Mouse (Mus musculus): ENCODE data around the gene Ptcd3. TPM values are rescaled to one million over a fixed set of nuclear protein-coding genes. Genes with fewer than 3 reads are reported as not detected.
A peak's percentile ranks its signal among the peaks of the same experiment; 100 is the strongest.

The Ptcd3 gene
- polyA plus RNA-seq (2012; rRNA removed) = 5.2 and 10.0 TPM in 2 replicates

GRCm38 (mm10) chr6:71908481-71909381 is at the start of gene Ptcd3, which contains the start of gene Polr1a:
Gene Ptcd3 (minus strand): TSS chr6:71908750.
Gene Polr1a (plus strand): TSS chr6:71909053.
- Histone ChIP-seq H3K4me3 (replicated peaks; ENCODE audit: extremely low read depth, low read depth, low read length) (peak within 1 kb of the TSS; percentile 90), H3K4me1 (ENCODE audit: control insufficient read depth, insufficient read depth, low read length) (peaks cover 6% of the 10 kb centered on the region)
- TF ChIP-seq POLR2A (IDR thresholded peaks at IDR 0.05; ENCODE audit: borderline replicate concordance, extremely low read depth, low read depth, low read length) = peak; percentile 85
- TF ChIP-seq CTCF (IDR thresholded peaks at IDR 0.05; ENCODE audit: insufficient read depth, low read length) = no peak
- DNase-seq = peak; percentile 90
- under 1% methylated on average over 58 of the region's 58 CpGs for WGBS

- Histone ChIP-seq H3K4me3 (replicated peaks; ENCODE audit: extremely low read depth, low read depth, low read length) (no peak overlapping the region), H3K4me1 (ENCODE audit: control insufficient read depth, insufficient read depth, low read length) (peaks cover 5% of the 10 kb centered on the region; the same call in 1 of the 2 replicates)
- WGBS = 86% methylated on average over 5 of the region's 5 CpGs
- DNase-seq = no peak
- TF ChIP-seq POLR2A (IDR thresholded peaks at IDR 0.05; ENCODE audit: borderline replicate concordance, extremely low read depth, low read depth, low read length) = no peak
- no peak for TF ChIP-seq CTCF (IDR thresholded peaks at IDR 0.05; ENCODE audit: insufficient read depth, low read length)
Observed at GRCm38 (mm10) chr6:71951192-71951591, 42.6 kb upstream of the Ptcd3 start.

GRCm38 (mm10) chr6:71950592-71950991 is 42.0 kb upstream of the Ptcd3 start:
- peaks cover 5% of the 10 kb centered on the region; the same call in 1 of the 2 replicates for H3K4me1 ChIP-seq (ENCODE audit: control insufficient read depth, insufficient read depth, low read length)
- no peak overlapping the region for H3K4me3 ChIP-seq (replicated peaks; ENCODE audit: extremely low read depth, low read depth, low read length)
- DNase-seq = no peak
- WGBS = 40% methylated on average over 3 of the region's 3 CpGs
- TF ChIP-seq POLR2A (IDR thresholded peaks at IDR 0.05; ENCODE audit: borderline replicate concordance, extremely low read depth, low read depth, low read length) (no peak), CTCF (IDR thresholded peaks at IDR 0.05; ENCODE audit: insufficient read depth, low read length) (no peak)

GRCm38 (mm10) chr6:71949721-71950120 is 41.2 kb upstream of the Ptcd3 start:
- H3K4me3 ChIP-seq (replicated peaks; ENCODE audit: extremely low read depth, low read depth, low read length) = no peak overlapping the region
- 58% methylated on average over 3 of the region's 3 CpGs for WGBS
- no peak for TF ChIP-seq POLR2A (IDR thresholded peaks at IDR 0.05; ENCODE audit: borderline replicate concordance, extremely low read depth, low read depth, low read length)
- no peak for TF ChIP-seq CTCF (IDR thresholded peaks at IDR 0.05; ENCODE audit: insufficient read depth, low read length)
- H3K4me1 ChIP-seq (ENCODE audit: control insufficient read depth, insufficient read depth, low read length) = peaks cover 5% of the 10 kb centered on the region; the same call in 1 of the 2 replicates
- no peak for DNase-seq

GRCm38 (mm10) chr6:71946121-71946520 is 37.6 kb upstream of the Ptcd3 start:
- TF ChIP-seq POLR2A (IDR thresholded peaks at IDR 0.05; ENCODE audit: borderline replicate concordance, extremely low read depth, low read depth, low read length) (no peak), CTCF (IDR thresholded peaks at IDR 0.05; ENCODE audit: insufficient read depth, low read length) (no peak)
- 81% methylated on average over 8 of the region's 8 CpGs for WGBS
- Histone ChIP-seq H3K4me3 (replicated peaks; ENCODE audit: extremely low read depth, low read depth, low read length) (no peak overlapping the region), H3K4me1 (ENCODE audit: control insufficient read depth, insufficient read depth, low read length) (peaks cover 4% of the 10 kb centered on the region; the same call in 1 of the 2 replicates)
- no peak for DNase-seq

- Histone ChIP-seq H3K4me1 (ENCODE audit: control insufficient read depth, insufficient read depth, low read length) (no peaks in the 10 kb centered on the region), H3K4me3 (replicated peaks; ENCODE audit: extremely low read depth, low read depth, low read length) (no peak overlapping the region)
- TF ChIP-seq CTCF (IDR thresholded peaks at IDR 0.05; ENCODE audit: insufficient read depth, low read length) = no peak
- TF ChIP-seq POLR2A (IDR thresholded peaks at IDR 0.05; ENCODE audit: borderline replicate concordance, extremely low read depth, low read depth, low read length) = no peak
- DNase-seq = no peak
- 77% methylated on average over 6 of the region's 6 CpGs for WGBS
Observed at GRCm38 (mm10) chr6:71945101-71945500, 36.6 kb upstream of the Ptcd3 start.

GRCm38 (mm10) chr6:71940912-71941311 is 32.4 kb upstream of the Ptcd3 start:
- no peaks in the 10 kb centered on the region for H3K4me1 ChIP-seq (ENCODE audit: control insufficient read depth, insufficient read depth, low read length)
- no peak overlapping the region for H3K4me3 ChIP-seq (replicated peaks; ENCODE audit: extremely low read depth, low read depth, low read length)
- TF ChIP-seq CTCF (IDR thresholded peaks at IDR 0.05; ENCODE audit: insufficient read depth, low read length) (no peak), POLR2A (IDR thresholded peaks at IDR 0.05; ENCODE audit: borderline replicate concordance, extremely low read depth, low read depth, low read length) (no peak)
- 79% methylated on average over 6 of the region's 6 CpGs for WGBS
- DNase-seq = no peak

- TF ChIP-seq POLR2A (IDR thresholded peaks at IDR 0.05; ENCODE audit: borderline replicate concordance, extremely low read depth, low read depth, low read length) = no peak
- no peak for DNase-seq
Observed at GRCm38 (mm10) chr6:71935737-71936136, 27.2 kb upstream of the Ptcd3 start.

GRCm38 (mm10) chr6:71934081-71934556 is 25.6 kb upstream of the Ptcd3 start:
- WGBS = 39% methylated on average over 2 of the region's 2 CpGs
- peak; percentile 41 for DNase-seq
- Histone ChIP-seq H3K4me1 (ENCODE audit: control insufficient read depth, insufficient read depth, low read length) (no peaks in the 10 kb centered on the region; the same call in 1 of the 2 replicates), H3K4me3 (replicated peaks; ENCODE audit: extremely low read depth, low read depth, low read length) (no peak overlapping the region)
- no peak for TF ChIP-seq POLR2A (IDR thresholded peaks at IDR 0.05; ENCODE audit: borderline replicate concordance, extremely low read depth, low read depth, low read length)
- TF ChIP-seq CTCF (IDR thresholded peaks at IDR 0.05; ENCODE audit: insufficient read depth, low read length) = no peak

More at GRCm38 (mm10) chr6:71935737-71936136, 27.2 kb upstream of the Ptcd3 start:
- 68% methylated on average over 2 of the region's 2 CpGs for WGBS
- Histone ChIP-seq H3K4me3 (replicated peaks; ENCODE audit: extremely low read depth, low read depth, low read length) (no peak overlapping the region), H3K4me1 (ENCODE audit: control insufficient read depth, insufficient read depth, low read length) (no peaks in the 10 kb centered on the region; the same call in 1 of the 2 replicates)
